Mouse (Mus musculus) thymus, postnatal 14 days (tissue): ENCODE data around the gene Lamc1.
A peak's percentile ranks its signal among the peaks of the same experiment; 100 is the strongest.

ENCODE experiments used
- DNase-seq: peaks from one replicate; pipeline ENCODE4 v3.0.0; 2021

The Lamc1 gene

DNA sequence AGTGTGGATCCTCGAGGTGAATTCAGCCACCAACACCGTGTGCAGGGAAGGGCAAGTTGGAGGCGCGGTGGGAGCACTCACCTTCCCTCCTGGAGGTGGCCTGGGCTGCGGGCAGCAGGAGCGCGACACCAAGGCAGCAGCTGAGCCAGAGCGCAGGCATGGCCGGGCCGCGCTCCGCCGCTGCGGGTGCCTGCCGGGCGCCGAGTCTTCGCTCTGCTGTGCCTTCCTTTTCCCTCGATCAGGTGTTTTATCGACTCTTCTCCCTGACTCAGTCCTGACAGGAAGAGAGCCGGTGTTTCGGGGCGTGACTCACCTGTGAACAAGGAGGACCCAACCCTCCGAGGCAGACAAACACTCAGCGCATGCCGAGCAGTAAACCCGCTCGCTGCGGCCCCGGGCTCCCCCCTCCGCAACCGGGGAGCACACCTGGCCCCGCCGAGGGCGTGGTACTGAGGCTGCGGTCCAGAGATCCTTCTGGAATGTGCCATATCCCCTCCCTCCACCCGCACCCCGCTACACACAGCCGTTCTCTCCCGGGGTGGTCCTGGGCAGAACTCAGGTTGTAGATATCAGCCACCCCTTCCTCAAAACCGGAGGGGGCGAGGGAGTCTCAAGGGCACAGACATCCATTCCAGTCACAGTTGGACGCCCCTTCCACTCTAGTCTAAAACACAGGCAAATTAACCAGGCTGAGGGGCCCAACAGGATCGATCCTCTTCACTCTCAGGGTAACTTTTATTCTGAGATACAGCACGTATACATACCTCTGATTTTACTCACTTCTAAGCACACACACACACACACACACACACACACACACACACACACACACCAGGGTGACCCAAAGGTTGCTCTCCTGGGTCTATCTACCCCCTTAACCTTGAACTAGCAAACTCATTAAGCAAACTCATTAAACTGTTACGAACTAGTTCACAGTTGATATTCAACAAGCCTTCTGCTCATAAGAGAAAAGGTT is 146.5 kb downstream of the Lamc1 start, which contains the start of gene Lamc2:
Gene Lamc2, minus strand, starts transcription at position 620 of the 976 bp plus-strand sequence.
- DNase-seq = peak; percentile 42

DNA sequence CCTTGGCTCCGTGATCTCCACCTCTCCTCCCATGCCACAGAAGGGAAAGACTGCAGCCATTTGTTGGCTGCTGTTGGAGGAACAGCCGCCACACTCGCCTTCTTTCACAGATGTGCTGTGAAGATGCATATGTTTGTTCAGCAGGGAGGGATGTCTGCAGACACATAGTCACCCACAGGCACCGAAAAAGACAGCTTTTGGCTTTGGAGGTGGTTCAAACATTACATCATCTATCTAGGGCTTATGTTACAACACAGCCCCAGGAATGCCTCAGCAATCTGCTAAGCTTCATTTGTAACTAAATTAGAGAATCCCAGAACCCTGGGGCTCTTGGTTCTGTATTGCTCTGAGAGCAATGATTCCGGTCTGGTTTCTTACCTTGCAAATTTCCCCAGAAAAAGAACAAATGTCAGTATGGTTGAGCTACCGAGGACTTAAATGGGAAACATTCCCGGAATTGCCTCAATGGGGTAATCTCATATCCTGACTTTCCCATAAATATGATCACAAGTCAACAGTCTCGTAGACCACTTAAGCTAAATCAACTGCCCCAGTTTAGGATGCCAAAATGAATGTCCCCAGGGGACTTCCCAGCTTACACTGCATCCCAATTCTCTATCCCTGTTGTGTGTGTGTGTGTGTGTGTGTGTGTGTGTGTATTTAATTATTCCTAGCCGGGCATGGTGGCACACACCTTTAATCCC is 151.8 kb downstream of the Lamc1 start:
- no peak for DNase-seq

DNA sequence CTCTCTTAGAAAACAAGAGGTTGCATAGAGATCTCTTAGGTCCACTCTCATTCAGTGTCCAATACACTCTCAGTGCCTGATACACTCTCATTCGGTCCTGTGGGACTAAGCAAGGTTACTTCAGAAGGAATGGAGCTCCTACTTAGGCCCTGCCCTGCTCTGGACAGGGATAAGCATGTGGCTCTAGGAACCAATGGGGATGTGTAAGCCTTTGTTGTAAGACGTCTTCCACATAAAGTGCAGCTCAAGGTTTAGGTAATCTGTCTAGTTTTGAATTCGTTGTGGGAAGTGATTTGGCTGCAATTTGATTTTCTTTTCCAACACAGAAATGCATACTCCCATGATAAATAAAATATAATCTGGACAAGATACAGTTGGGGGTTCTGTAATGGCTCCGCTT is 152.4 kb downstream of the Lamc1 start:
- DNase-seq = no peak

DNA sequence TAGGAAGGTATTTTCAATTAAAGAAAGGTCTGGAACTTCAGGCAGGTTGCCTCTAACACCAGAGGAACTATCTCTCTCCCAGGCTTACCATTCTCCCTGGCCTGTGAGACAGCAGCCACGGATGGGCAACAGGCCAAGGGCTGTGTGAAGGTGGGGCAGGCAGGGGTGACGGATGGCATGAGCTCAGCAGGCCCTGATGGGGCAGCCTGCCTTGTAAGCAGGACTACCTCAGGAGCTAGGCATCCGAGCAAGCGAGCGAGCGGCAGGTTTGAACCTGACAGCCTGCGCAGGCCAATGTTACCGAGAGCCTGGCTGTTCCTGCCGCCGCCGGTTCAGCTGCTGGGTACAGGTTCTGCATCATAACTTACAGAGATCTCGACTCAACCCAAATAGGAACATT is 157.8 kb downstream of the Lamc1 start:
- DNase-seq = no peak

DNA sequence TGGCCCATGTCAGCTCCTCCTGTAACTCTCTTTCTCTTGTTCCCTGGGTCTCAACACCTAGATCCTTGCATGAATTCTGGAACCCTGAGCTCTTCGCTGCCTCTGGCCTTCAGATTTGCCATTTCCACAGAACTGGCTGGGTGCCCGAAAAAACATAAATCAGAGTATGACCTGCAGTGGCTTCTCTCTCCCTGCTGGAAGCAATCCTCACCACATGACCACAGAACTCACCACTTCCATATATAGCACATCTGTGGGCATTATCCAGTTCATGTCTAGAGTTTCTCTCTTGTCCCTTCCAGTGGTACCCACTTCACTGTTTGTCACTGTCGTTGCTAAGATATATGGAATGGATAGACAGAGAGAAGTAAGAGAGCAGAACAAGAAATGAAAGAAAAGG is 159.3 kb downstream of the Lamc1 start:
- no peak for DNase-seq

DNA sequence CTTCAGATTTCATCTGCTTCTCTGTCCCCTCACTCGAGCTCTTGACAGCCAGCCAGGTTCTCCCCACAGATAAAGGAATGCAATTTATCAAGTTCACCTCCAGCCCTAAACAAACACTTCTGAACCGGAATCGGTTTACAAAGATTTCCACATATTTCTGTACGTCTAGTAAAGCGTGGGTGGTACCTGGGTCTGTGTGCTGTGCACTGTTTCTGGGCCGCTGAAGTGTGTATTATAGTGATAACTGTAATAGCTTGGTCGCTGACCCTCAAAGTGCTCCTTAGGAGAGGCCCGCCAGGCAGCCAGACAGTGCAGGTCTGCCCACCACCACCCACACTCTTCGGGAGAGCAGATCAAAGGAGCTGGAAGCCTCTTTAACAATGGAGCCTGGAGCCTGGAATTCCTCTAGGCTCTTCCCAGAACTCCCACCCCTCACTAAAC is 160.3 kb downstream of the Lamc1 start:
- no peak for DNase-seq

DNA sequence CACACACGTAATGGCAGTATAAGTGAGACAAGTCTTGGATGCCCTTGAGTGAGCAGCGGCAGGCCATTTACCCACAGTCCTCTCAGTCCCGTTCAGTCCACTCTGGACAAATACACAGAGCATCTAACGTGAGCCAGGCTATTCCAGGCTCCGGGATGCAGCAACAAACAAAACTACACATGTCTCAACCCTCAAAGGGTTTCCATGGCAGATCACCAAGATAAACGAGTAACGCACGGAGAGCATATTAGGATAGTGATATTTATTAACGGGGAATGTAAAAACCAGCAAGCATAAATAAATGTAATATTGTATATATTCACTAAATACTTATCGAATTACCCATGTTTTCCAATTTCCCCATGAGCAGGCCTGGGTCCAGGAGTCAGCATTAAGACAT is 161.6 kb downstream of the Lamc1 start:
- DNase-seq = no peak
